Mouse (Mus musculus): Measurements from ENCODE around the gene Olfr969. TPM values are rescaled to one million over a fixed set of nuclear protein-coding genes. Genes with fewer than 3 reads are reported as not detected.

The Olfr969 gene
- not detected for polyA plus RNA-seq (2014; fragmentation: Illumina TruSeq; extraction: RNeasy Lipid Tissue Mini Kit (QIAGEN cat#74804))

DNA sequence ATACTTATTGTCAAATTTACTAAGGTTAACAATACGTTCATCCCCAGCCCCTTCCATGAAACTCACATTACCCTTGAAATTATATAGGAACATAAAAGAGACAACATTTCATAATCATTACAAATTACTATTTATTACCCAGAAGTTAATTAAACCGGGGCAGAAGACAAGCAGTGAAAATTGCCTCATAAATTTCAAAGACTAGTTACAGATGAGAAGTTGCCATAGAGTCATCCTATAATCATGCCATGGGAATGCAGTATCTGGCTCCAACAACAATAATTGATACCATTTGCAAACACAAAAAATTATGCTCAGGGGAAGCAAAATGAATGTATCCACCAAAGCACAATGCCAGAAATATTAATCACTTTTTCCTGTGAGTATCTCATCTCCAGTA, at the start of gene Olfr969:
TSS of gene Olfr969 (plus strand) at position 388 of the 400 bp plus-strand sequence.

DNA sequence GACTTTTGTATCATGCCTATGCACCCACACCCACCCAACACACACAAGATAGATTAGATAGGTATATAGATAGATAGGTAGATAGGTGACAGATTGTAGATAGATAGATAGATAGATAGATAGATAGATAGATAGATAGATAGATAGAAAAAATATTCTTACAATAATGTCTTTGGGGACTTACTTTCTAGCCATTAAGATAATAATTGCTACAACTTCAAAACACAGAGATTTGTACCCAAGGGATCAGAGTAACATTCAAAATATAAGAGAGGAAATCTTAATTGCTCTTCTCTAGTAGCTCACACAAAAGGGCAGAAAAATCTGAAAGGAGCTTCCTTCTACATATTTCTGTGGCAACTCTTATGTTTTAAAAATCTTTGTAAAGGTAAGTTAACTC, 44.8 kb upstream of the Olfr969 start, which contains the start of gene Olfr967:
TSS of gene Olfr967 (plus strand) at position 301 of the 400 bp plus-strand sequence.

DNA sequence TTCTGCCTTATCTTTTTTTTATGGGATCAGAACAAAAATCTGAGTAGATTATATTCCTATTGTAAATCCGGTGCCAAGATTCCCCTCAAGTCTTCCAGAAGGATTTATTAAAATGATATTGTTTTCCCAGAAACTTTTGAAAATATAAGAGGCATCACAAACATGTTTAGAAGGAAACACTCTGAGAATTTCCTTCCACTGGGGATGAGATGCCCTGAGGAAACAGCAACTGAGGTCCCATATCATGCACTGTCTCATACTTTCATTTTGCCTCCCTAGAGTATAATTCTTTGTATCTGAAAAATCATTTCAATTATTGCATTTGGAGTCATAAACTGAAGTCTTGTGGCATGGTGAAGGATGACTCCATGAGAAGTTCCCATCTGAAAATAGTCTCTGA, 7.6 kb upstream of the Olfr969 start, which contains the start of gene Olfr968:
TSS of gene Olfr968 (minus strand) at position 101 of the 400 bp plus-strand sequence.

DNA sequence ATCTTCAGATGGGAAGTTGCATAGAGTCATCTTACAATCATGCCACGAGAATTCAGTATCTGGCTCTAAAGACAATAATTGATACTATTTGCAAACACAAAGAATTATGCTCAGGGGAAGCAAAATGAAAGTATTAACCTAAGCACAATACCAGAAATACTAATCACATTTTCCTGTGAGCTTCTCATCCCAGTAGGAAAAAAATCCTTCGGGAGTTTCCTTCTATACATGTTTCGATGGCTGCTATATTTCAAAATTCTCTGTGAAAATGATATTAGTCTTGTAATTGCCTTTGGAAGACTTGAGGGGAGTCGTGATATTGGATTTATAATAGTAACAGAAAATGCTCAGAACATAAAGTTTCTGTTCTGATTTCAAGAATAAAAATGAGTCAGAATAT, 17.8 kb downstream of the Olfr969 start, which contains the start of gene Olfr970:
TSS of gene Olfr970 (plus strand) at position 301 of the 400 bp plus-strand sequence.

GRCm38 (mm10) chr9:39836576-39836975, 45.8 kb downstream of the Olfr969 start, which contains the start of gene Olfr971:
TSS of gene Olfr971 (plus strand) at chr9:39836876.

Other genes with a start within 250 kb of the Olfr969 start
- not detected for gene Olfr958, start 236.9 kb upstream of the Olfr969 start, polyA plus RNA-seq (2014; fragmentation: Illumina TruSeq; extraction: RNeasy Lipid Tissue Mini Kit (QIAGEN cat#74804))
- gene Olfr959, start 215.4 kb upstream of the Olfr969 start, polyA plus RNA-seq (2014; fragmentation: Illumina TruSeq; extraction: RNeasy Lipid Tissue Mini Kit (QIAGEN cat#74804)) = not detected
- gene AW551984, start 186.5 kb upstream of the Olfr969 start, polyA plus RNA-seq (2014; fragmentation: Illumina TruSeq; extraction: RNeasy Lipid Tissue Mini Kit (QIAGEN cat#74804)) = 5.8 TPM
- gene Olfr148, start 180.3 kb upstream of the Olfr969 start, polyA plus RNA-seq (2014; fragmentation: Illumina TruSeq; extraction: RNeasy Lipid Tissue Mini Kit (QIAGEN cat#74804)) = not detected
- not detected for gene Olfr960, start 169.6 kb upstream of the Olfr969 start, polyA plus RNA-seq (2014; fragmentation: Illumina TruSeq; extraction: RNeasy Lipid Tissue Mini Kit (QIAGEN cat#74804))
- gene Olfr961, start 145.9 kb upstream of the Olfr969 start, polyA plus RNA-seq (2014; fragmentation: Illumina TruSeq; extraction: RNeasy Lipid Tissue Mini Kit (QIAGEN cat#74804)) = not detected
- gene Olfr963, start 123.7 kb upstream of the Olfr969 start, polyA plus RNA-seq (2014; fragmentation: Illumina TruSeq; extraction: RNeasy Lipid Tissue Mini Kit (QIAGEN cat#74804)) = not detected
- gene Olfr149, start 83.8 kb upstream of the Olfr969 start, polyA plus RNA-seq (2014; fragmentation: Illumina TruSeq; extraction: RNeasy Lipid Tissue Mini Kit (QIAGEN cat#74804)) = not detected
- not detected for gene Olfr965, start 79.6 kb upstream of the Olfr969 start, polyA plus RNA-seq (2014; fragmentation: Illumina TruSeq; extraction: RNeasy Lipid Tissue Mini Kit (QIAGEN cat#74804))
- gene Olfr150, start 60.0 kb upstream of the Olfr969 start, polyA plus RNA-seq (2014; fragmentation: Illumina TruSeq; extraction: RNeasy Lipid Tissue Mini Kit (QIAGEN cat#74804)) = not detected
- gene Olfr967, start 44.7 kb upstream of the Olfr969 start, polyA plus RNA-seq (2014; fragmentation: Illumina TruSeq; extraction: RNeasy Lipid Tissue Mini Kit (QIAGEN cat#74804)) = not detected
- gene Olfr968, start 7.7 kb upstream of the Olfr969 start, polyA plus RNA-seq (2014; fragmentation: Illumina TruSeq; extraction: RNeasy Lipid Tissue Mini Kit (QIAGEN cat#74804)) = not detected
- gene Olfr970, start 17.9 kb downstream of the Olfr969 start, polyA plus RNA-seq (2014; fragmentation: Illumina TruSeq; extraction: RNeasy Lipid Tissue Mini Kit (QIAGEN cat#74804)) = not detected
- not detected for gene Olfr971, start 45.9 kb downstream of the Olfr969 start, polyA plus RNA-seq (2014; fragmentation: Illumina TruSeq; extraction: RNeasy Lipid Tissue Mini Kit (QIAGEN cat#74804))
- not detected for gene Olfr972, start 75.5 kb downstream of the Olfr969 start, polyA plus RNA-seq (2014; fragmentation: Illumina TruSeq; extraction: RNeasy Lipid Tissue Mini Kit (QIAGEN cat#74804))
- not detected for gene Olfr229, start 116.4 kb downstream of the Olfr969 start, polyA plus RNA-seq (2014; fragmentation: Illumina TruSeq; extraction: RNeasy Lipid Tissue Mini Kit (QIAGEN cat#74804))
- not detected for gene Olfr974, start 146.6 kb downstream of the Olfr969 start, polyA plus RNA-seq (2014; fragmentation: Illumina TruSeq; extraction: RNeasy Lipid Tissue Mini Kit (QIAGEN cat#74804))
- gene Olfr975, start 161.1 kb downstream of the Olfr969 start, polyA plus RNA-seq (2014; fragmentation: Illumina TruSeq; extraction: RNeasy Lipid Tissue Mini Kit (QIAGEN cat#74804)) = not detected
- gene Olfr976, start 170.2 kb downstream of the Olfr969 start, polyA plus RNA-seq (2014; fragmentation: Illumina TruSeq; extraction: RNeasy Lipid Tissue Mini Kit (QIAGEN cat#74804)) = 10.5 TPM
- gene Olfr978, start 201.2 kb downstream of the Olfr969 start, polyA plus RNA-seq (2014; fragmentation: Illumina TruSeq; extraction: RNeasy Lipid Tissue Mini Kit (QIAGEN cat#74804)) = not detected
- not detected for gene Olfr979, start 212.5 kb downstream of the Olfr969 start, polyA plus RNA-seq (2014; fragmentation: Illumina TruSeq; extraction: RNeasy Lipid Tissue Mini Kit (QIAGEN cat#74804))
- not detected for gene Olfr980, start 218.6 kb downstream of the Olfr969 start, polyA plus RNA-seq (2014; fragmentation: Illumina TruSeq; extraction: RNeasy Lipid Tissue Mini Kit (QIAGEN cat#74804))
- not detected for gene Olfr981, start 230.5 kb downstream of the Olfr969 start, polyA plus RNA-seq (2014; fragmentation: Illumina TruSeq; extraction: RNeasy Lipid Tissue Mini Kit (QIAGEN cat#74804))

All from ovary, adult 10 weeks (tissue).